Mouse (Mus musculus): Measurements from ENCODE around the gene Cpt1b.

DNA sequence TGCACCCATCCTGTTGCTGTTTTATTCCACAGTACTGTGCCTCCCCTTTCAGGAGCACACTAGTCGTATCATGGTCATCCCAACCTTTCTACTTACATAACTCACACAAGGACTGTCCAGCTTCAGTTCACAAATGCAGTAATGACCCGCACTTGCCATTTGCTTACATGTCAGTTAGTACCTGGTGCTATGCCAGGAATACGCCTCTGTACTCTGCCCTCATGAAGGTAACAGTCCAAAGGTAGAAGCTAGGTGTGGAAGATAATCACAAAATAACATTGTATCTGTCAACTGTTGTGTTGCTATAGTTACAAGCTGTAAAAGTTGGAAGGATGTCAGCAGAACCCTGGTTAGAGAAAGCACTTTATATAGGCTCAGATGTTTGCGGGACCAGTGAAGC, 28.8 kb downstream of the Cpt1b start:
- TF ChIP-seq CTCF (IDR thresholded peaks at IDR 0.05; ENCODE audit: borderline replicate concordance, insufficient read depth, low read depth, low read length), result no peak
- no peak for TF ChIP-seq POLR2A (IDR thresholded peaks at IDR 0.05; ENCODE audit: borderline replicate concordance, insufficient read depth, low read length)

Measured in cerebellum, adult 2 months (tissue).